Mouse (Mus musculus) myocyte (in vitro differentiated cells): ENCODE measurements at regions not wholly inside any gene's neighbourhood (a gene's known extent, or its start where the extent isn't known, plus 50 kb on each side); places are given as distances from the start of the nearest gene placed in this dataset.

Experiments
- H3K27me3 ChIP-seq: one replicate; pipeline ENCODE4 v1.6.1; 2011; ENCODE audit not compliant: control insufficient read depth, insufficient read depth, insufficient read length
- H3K36me3 ChIP-seq: one replicate; pipeline ENCODE4 v1.6.1; 2011; ENCODE audit not compliant: control insufficient read depth, insufficient read depth
- H3K4me2 ChIP-seq: one replicate; pipeline ENCODE4 v1.6.1; 2011; ENCODE audit warnings: low read depth, control low read depth
- H3K4me3 ChIP-seq: one replicate; pipeline ENCODE4 v1.5.1; 2011; ENCODE audit warnings: mild to moderate bottlenecking, control low read depth, moderate library complexity
- H3K79me2 ChIP-seq: one replicate; pipeline ENCODE4 v1.6.1; 2011; ENCODE audit not compliant: control insufficient read depth, insufficient read depth
- H3ac ChIP-seq: one replicate; pipeline ENCODE4 v1.6.1; 2011; ENCODE audit not compliant: control insufficient read depth, insufficient read length
- CEBPB ChIP-seq: IDR thresholded peaks from 2 replicates; pipeline ENCODE4 v1.6.1; 2011; ENCODE audit warnings: mild to moderate bottlenecking, moderate library complexity; ENCODE audit not compliant: poor library complexity, insufficient read depth, severe bottlenecking
- E2F4 ChIP-seq: IDR thresholded peaks from one replicate; pipeline ENCODE4 v1.6.1; 2011; ENCODE audit warnings: mild to moderate bottlenecking, control low read depth, moderate library complexity; ENCODE audit not compliant: insufficient read depth
- MAX ChIP-seq: IDR thresholded peaks from one replicate; pipeline ENCODE4 v1.6.1; 2011; ENCODE audit warnings: low read depth, mild to moderate bottlenecking, control low read depth
- MYOD1 ChIP-seq, 3 experiments: IDR thresholded peaks; one replicate each; pipeline ENCODE4 v1.6.1; 2011; ENCODE audit warnings: control low read depth in 2 of 3, low read depth in 2 of 3, mild to moderate bottlenecking in 2 of 3, moderate library complexity in 1 of 3; ENCODE audit not compliant: insufficient read length in 2 of 3, control insufficient read depth in 1 of 3
- MYOG ChIP-seq, 3 experiments: IDR thresholded peaks; one replicate each; pipeline ENCODE4 v1.6.1; 2011; ENCODE audit warnings: control low read depth in 2 of 3, low read depth in 2 of 3, mild to moderate bottlenecking in 2 of 3; ENCODE audit not compliant: insufficient read length in 2 of 3, control insufficient read depth in 1 of 3, insufficient read depth in 1 of 3
- POLR2A ChIP-seq: IDR thresholded peaks from one replicate; pipeline ENCODE4 v1.6.1; 2011; ENCODE audit warnings: low read depth, mild to moderate bottlenecking, control low read depth, moderate library complexity; ENCODE audit not compliant: insufficient read length
- POLR2AphosphoS2 ChIP-seq: IDR thresholded peaks from one replicate; pipeline ENCODE4 v1.6.1; 2011; ENCODE audit warnings: low read depth, control low read depth; ENCODE audit not compliant: insufficient read length
- REST ChIP-seq: IDR thresholded peaks from one replicate; pipeline ENCODE4 v1.6.1; 2011; ENCODE audit warnings: mild to moderate bottlenecking, control low read depth, moderate library complexity; ENCODE audit not compliant: insufficient read depth, insufficient read length
- SRF ChIP-seq: IDR thresholded peaks from one replicate; pipeline ENCODE4 v1.6.1; 2011; ENCODE audit warnings: low read depth; ENCODE audit not compliant: control insufficient read depth, insufficient read length
- TCF12 ChIP-seq: IDR thresholded peaks from one replicate; pipeline ENCODE4 v1.6.1; 2011; ENCODE audit warnings: mild to moderate bottlenecking, control low read depth; ENCODE audit not compliant: poor library complexity, insufficient read depth, severe bottlenecking
- TCF3 ChIP-seq: IDR thresholded peaks from one replicate; pipeline ENCODE4 v1.6.1; 2011; ENCODE audit warnings: low read depth, control low read depth; ENCODE audit not compliant: insufficient read length
- USF1 ChIP-seq: IDR thresholded peaks from one replicate; pipeline ENCODE4 v1.6.1; 2011; ENCODE audit warnings: low read depth, mild to moderate bottlenecking, control low read depth, moderate library complexity

DNA sequence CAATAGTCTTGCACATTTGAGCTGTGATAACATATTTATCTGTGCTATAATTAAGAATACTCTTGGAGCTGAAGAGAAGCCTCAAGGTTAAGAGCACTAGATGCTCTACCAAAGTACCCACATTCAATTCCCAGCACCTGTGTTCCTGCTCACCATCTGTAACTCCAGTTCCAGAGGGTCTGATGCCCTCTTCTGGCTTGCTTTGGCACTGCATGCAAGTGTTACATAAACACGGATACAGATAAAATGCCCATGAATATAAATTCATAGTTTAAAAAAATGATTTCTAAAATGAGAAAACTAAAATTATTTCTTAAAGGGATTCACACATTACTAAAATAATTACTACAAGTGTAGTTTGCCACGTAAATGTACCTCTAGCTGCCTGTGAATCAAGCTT, 364.3 kb downstream of the Tox3 start:
- TF ChIP-seq SRF (no peak), TCF12 (no peak), USF1 (no peak), MAX (no peak), MYOG (IDR thresholded peaks at IDR 0.05; ENCODE audit: control insufficient read depth in 1 of 3, insufficient read depth in 1 of 3, insufficient read length in 2 of 3, low read depth in 2 of 3) (no peak), REST (no peak), MYOD1 (IDR thresholded peaks at IDR 0.05; ENCODE audit: control insufficient read depth in 1 of 3, insufficient read length in 2 of 3, low read depth in 2 of 3) (no peak), TCF3 (no peak), E2F4 (no peak), POLR2A (no peak), POLR2AphosphoS2 (no peak)
- Histone ChIP-seq H3ac (no peak overlapping the region), H3K79me2 (no peaks in the 10 kb centered on the region), H3K36me3 (no peaks in the 10 kb centered on the region), H3K27me3 (no peaks in the 10 kb centered on the region), H3K4me3 (no peak overlapping the region), H3K4me2 (no peak overlapping the region)

GRCm38 (mm10) chr8:89982551-89982950, 365.6 kb downstream of the Tox3 start:
- Histone ChIP-seq H3K27me3 (no peaks in the 10 kb centered on the region), H3K79me2 (no peaks in the 10 kb centered on the region), H3K36me3 (no peaks in the 10 kb centered on the region), H3K4me2 (no peak overlapping the region), H3ac (no peak overlapping the region), H3K4me3 (no peak overlapping the region)
- TF ChIP-seq REST (no peak), TCF3 (no peak), SRF (no peak), E2F4 (no peak)

- Histone ChIP-seq H3ac (no peak overlapping the region), H3K27me3 (no peaks in the 10 kb centered on the region), H3K4me3 (no peak overlapping the region), H3K4me2 (no peak overlapping the region), H3K36me3 (no peaks in the 10 kb centered on the region), H3K79me2 (no peaks in the 10 kb centered on the region)
- TF ChIP-seq MAX, result no peak
- no peak for TF ChIP-seq TCF3
- no peak for TF ChIP-seq CEBPB
- TF ChIP-seq POLR2A, result no peak
- TF ChIP-seq USF1, result no peak
- TF ChIP-seq MYOD1 (IDR thresholded peaks at IDR 0.05; ENCODE audit: control insufficient read depth in 1 of 3, insufficient read length in 2 of 3, low read depth in 2 of 3), result no peak
- no peak for TF ChIP-seq POLR2AphosphoS2
Observed at GRCm38 (mm10) chr8:89981320-89981719, 366.8 kb downstream of the Tox3 start.

- H3ac ChIP-seq, result no peak overlapping the region
- no peaks in the 10 kb centered on the region for H3K27me3 ChIP-seq
- no peak overlapping the region for H3K4me2 ChIP-seq
- H3K79me2 ChIP-seq, result no peaks in the 10 kb centered on the region
- H3K36me3 ChIP-seq, result no peaks in the 10 kb centered on the region
- no peak overlapping the region for H3K4me3 ChIP-seq
- TF ChIP-seq MAX (no peak), SRF (no peak), POLR2AphosphoS2 (no peak), REST (no peak), E2F4 (no peak), TCF12 (no peak), TCF3 (no peak)
Observed at GRCm38 (mm10) chr8:89980441-89980840, 367.7 kb downstream of the Tox3 start.

- Histone ChIP-seq H3K27me3 (no peaks in the 10 kb centered on the region), H3K4me2 (no peak overlapping the region), H3K79me2 (no peaks in the 10 kb centered on the region), H3K36me3 (no peaks in the 10 kb centered on the region), H3K4me3 (no peak overlapping the region), H3ac (no peak overlapping the region)
- TF ChIP-seq REST (no peak), TCF12 (no peak), POLR2A (no peak), MYOD1 (IDR thresholded peaks at IDR 0.05; ENCODE audit: control insufficient read depth in 1 of 3, insufficient read length in 2 of 3, low read depth in 2 of 3) (no peak), USF1 (no peak), SRF (no peak), CEBPB (no peak), POLR2AphosphoS2 (no peak), TCF3 (no peak), MYOG (IDR thresholded peaks at IDR 0.05; ENCODE audit: control insufficient read depth in 1 of 3, insufficient read depth in 1 of 3, insufficient read length in 2 of 3, low read depth in 2 of 3) (no peak)
Observed at GRCm38 (mm10) chr8:89962799-89963198, 385.3 kb downstream of the Tox3 start.

GRCm38 (mm10) chr8:89957486-89957885, 390.7 kb downstream of the Tox3 start:
- Histone ChIP-seq H3K36me3 (no peaks in the 10 kb centered on the region), H3K79me2 (no peaks in the 10 kb centered on the region), H3ac (no peak overlapping the region), H3K27me3 (no peaks in the 10 kb centered on the region), H3K4me3 (no peak overlapping the region), H3K4me2 (no peak overlapping the region)
- TF ChIP-seq USF1, result no peak
- no peak for TF ChIP-seq CEBPB
- no peak for TF ChIP-seq MYOD1 (IDR thresholded peaks at IDR 0.05; ENCODE audit: control insufficient read depth in 1 of 3, insufficient read length in 2 of 3, low read depth in 2 of 3)
- TF ChIP-seq POLR2A, result no peak
- no peak for TF ChIP-seq E2F4
- no peak for TF ChIP-seq MAX
- no peak for TF ChIP-seq POLR2AphosphoS2
- no peak for TF ChIP-seq REST
- TF ChIP-seq SRF, result no peak
- TF ChIP-seq TCF12, result no peak
